Mouse (Mus musculus) lung, embryonic 14.5 days (tissue): Measurements from ENCODE around the gene Dbndd2. TPM values are rescaled to one million over a fixed set of nuclear protein-coding genes. Genes with fewer than 3 reads are reported as not detected.

Source experiments
- ATAC-seq: fragments of 200-750 bp; cut with Nextera tagmentation; 2 replicates; pipeline ENCODE4 v1.8.0; 2017; ENCODE audit warnings: mild to moderate bottlenecking, moderate TSS enrichment, moderate library complexity; ENCODE audit not compliant: insufficient read depth
- DNase-seq: peaks from one replicate; pipeline ENCODE4 v3.0.0-alpha.2; 2015
- H3K27ac ChIP-seq: fragments of 300-500 bp; sonication (generic); 2 replicates; pipeline ENCODE4 v1.5.1; 2014; ENCODE audit warnings: low read depth, mild to moderate bottlenecking, moderate library complexity
- H3K27me3 ChIP-seq: fragments of 300-500 bp; sonication (generic); 2 replicates; pipeline ENCODE4 v1.6.1; 2014; ENCODE audit warnings: low read length, control low read depth; ENCODE audit not compliant: insufficient read depth
- H3K36me3 ChIP-seq: fragments of 300-500 bp; sonication (generic); 2 replicates; pipeline ENCODE4 v1.6.1; 2014; ENCODE audit warnings: control low read depth; ENCODE audit not compliant: insufficient read depth
- H3K4me1 ChIP-seq: fragments of 300-500 bp; sonication (generic); 2 replicates; pipeline ENCODE4 v1.6.1; 2014; ENCODE audit warnings: antibody characterized with exemption, control low read depth; ENCODE audit not compliant: insufficient read depth
- H3K4me2 ChIP-seq: fragments of 300-500 bp; sonication (generic); 2 replicates; pipeline ENCODE4 v1.6.1; 2014; ENCODE audit warnings: mild to moderate bottlenecking
- H3K4me3 ChIP-seq: fragments of 300-500 bp; sonication (generic); 2 replicates; pipeline ENCODE4 v1.5.1; 2014; ENCODE audit warnings: low read depth, low read length
- H3K9ac ChIP-seq: fragments of 300-500 bp; sonication (generic); 2 replicates; pipeline ENCODE4 v1.6.1; 2014
- H3K9me3 ChIP-seq: fragments of 300-500 bp; sonication (generic); 2 replicates; pipeline ENCODE4 v1.6.1; 2016; ENCODE audit warnings: low read depth, low read length, control low read depth
- CTCF ChIP-seq: IDR thresholded peaks from 2 replicates; pipeline ENCODE4 v1.5.1; 2016; ENCODE audit warnings: antibody characterized with exemption, low read depth
- WGBS: fragments of 180-500 bp; shearing (Covaris S2); extraction: QIAGEN DNeasy Blood & Tissue Kit; methylation state at CpG from one replicate; pipeline ENCODE4 v1.1.7; 2014; 5-methylcytosine and 5-hydroxymethylcytosine counted together
- polyA plus RNA-seq: library from polyadenylated mRNA; unstranded; fragments of >200 nt; fragmentation: Nextera tagmentation; extraction: Ambion mirVana; gene quantifications from 2 replicates; pipeline ENCODE4 v1.2.1, GENCODE M21; 2014

The Dbndd2 gene
- polyA plus RNA-seq, 1 experiment from 2014 or later = 4.4 TPM

GRCm38 (mm10) chr2:164522280-164522679, 36.4 kb downstream of the Dbndd2 start:
- Histone ChIP-seq H3K4me3 (no peak overlapping the region), H3K27me3 (no peaks in the 10 kb centered on the region), H3K4me2 (no peak overlapping the region), H3K9ac (no peak overlapping the region), H3K36me3 (no peaks in the 10 kb centered on the region), H3K9me3 (no peaks in the 10 kb centered on the region), H3K27ac (no peak overlapping the region; the same call in 1 of the 2 replicates), H3K4me1 (no peaks in the 10 kb centered on the region; the same call in 1 of the 2 replicates)
- DNase-seq = no peak
- 26% methylated on average over 8 of the region's 8 CpGs for WGBS
- no peak for ATAC-seq
- no peak for TF ChIP-seq CTCF

GRCm38 (mm10) chr2:164523301-164523773, 37.4 kb downstream of the Dbndd2 start:
- Histone ChIP-seq H3K27ac (no peak overlapping the region), H3K4me3 (no peak overlapping the region), H3K4me1 (no peaks in the 10 kb centered on the region; the same call in 1 of the 2 replicates), H3K36me3 (no peaks in the 10 kb centered on the region), H3K27me3 (no peaks in the 10 kb centered on the region), H3K4me2 (no peak overlapping the region), H3K9me3 (no peaks in the 10 kb centered on the region), H3K9ac (no peak overlapping the region)
- WGBS = 73% methylated on average over 10 of the region's 10 CpGs
- ATAC-seq (no peak), DNase-seq (no peak)
- no peak for TF ChIP-seq CTCF

DNA sequence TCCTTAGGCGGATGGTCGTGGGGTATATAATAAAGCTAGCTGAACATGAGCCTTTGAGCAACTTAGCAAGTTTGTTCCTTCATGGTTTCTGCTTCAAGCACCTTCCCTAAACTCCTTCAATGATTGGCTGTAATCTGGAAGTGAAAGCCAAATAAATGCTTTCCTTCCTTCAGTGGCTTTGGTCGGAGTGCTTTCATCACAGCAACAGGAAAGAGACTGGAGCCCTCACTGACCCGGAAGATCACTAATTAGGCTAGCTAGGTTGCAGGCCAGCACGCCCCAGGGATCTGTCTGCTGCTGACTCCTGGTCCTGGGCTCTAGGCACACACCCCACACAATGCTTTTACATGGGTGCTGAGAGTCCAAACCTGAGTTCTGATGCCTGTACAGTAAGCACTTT, 42.7 kb downstream of the Dbndd2 start:
- no peak overlapping the region for H3K4me3 ChIP-seq
- no peak overlapping the region for H3K27ac ChIP-seq
- no peaks in the 10 kb centered on the region for H3K27me3 ChIP-seq

GRCm38 (mm10) chr2:164531169-164531568, 45.3 kb downstream of the Dbndd2 start:
- TF ChIP-seq CTCF = peak; percentile 96
- DNase-seq (peak; percentile 87), ATAC-seq (peak; percentile 35; the same call in 1 of the 2 replicates)
- WGBS = 6% methylated on average over 3 of the region's 3 CpGs
- Histone ChIP-seq H3K9ac (no peak overlapping the region), H3K36me3 (no peaks in the 10 kb centered on the region), H3K4me2 (no peak overlapping the region), H3K4me1 (no peaks in the 10 kb centered on the region), H3K27ac (no peak overlapping the region), H3K4me3 (no peak overlapping the region), H3K27me3 (no peaks in the 10 kb centered on the region), H3K9me3 (no peaks in the 10 kb centered on the region)

More for the DNA sequence above, 42.7 kb downstream of the Dbndd2 start:
- H3K36me3 ChIP-seq = no peaks in the 10 kb centered on the region
- DNase-seq = no peak
- no peak overlapping the region for H3K4me2 ChIP-seq
- TF ChIP-seq CTCF = no peak
- no peak overlapping the region for H3K9ac ChIP-seq
- no peak for ATAC-seq
- no peaks in the 10 kb centered on the region for H3K9me3 ChIP-seq
- WGBS = 58% methylated on average over 5 of the region's 5 CpGs
- no peaks in the 10 kb centered on the region for H3K4me1 ChIP-seq

DNA sequence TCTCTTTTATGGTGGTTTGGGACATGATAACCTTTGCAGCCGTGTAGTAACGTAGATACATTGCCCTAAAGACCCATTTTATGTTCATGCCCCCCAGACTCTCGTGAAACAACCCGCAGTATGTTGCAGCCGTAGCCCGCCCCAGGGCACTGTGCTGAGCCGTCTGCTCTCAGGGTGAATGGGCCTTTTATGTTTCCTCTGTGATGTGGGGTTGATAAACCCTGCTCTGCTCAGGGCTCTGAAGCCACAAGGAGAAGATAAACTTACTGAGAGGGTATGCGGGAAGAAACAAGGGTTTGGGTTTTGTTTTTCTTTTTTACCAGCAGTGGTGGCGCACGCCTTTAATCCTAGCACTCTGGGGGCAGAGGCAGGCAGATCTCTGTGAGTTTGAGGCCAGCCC, 48.4 kb downstream of the Dbndd2 start:
- no peak for TF ChIP-seq CTCF
- no peak overlapping the region for H3K9ac ChIP-seq
- DNase-seq = no peak
- no peaks in the 10 kb centered on the region for H3K36me3 ChIP-seq
- no peaks in the 10 kb centered on the region for H3K27me3 ChIP-seq
- no peak overlapping the region for H3K4me3 ChIP-seq
- H3K9me3 ChIP-seq = no peaks in the 10 kb centered on the region
- H3K4me1 ChIP-seq = no peaks in the 10 kb centered on the region
- no peak overlapping the region for H3K27ac ChIP-seq
- no peak overlapping the region for H3K4me2 ChIP-seq
- 73% methylated on average over 10 of the region's 10 CpGs for WGBS
- no peak for ATAC-seq

GRCm38 (mm10) chr2:164537003-164537402, 51.1 kb downstream of the Dbndd2 start:
- Histone ChIP-seq H3K4me3 (no peak overlapping the region), H3K9me3 (no peaks in the 10 kb centered on the region), H3K27me3 (no peaks in the 10 kb centered on the region), H3K4me1 (no peaks in the 10 kb centered on the region), H3K4me2 (no peak overlapping the region), H3K27ac (no peak overlapping the region), H3K9ac (no peak overlapping the region), H3K36me3 (no peaks in the 10 kb centered on the region)
- WGBS = 61% methylated on average over 4 of the region's 4 CpGs
- TF ChIP-seq CTCF = no peak
- no peak for ATAC-seq
- no peak for DNase-seq

DNA sequence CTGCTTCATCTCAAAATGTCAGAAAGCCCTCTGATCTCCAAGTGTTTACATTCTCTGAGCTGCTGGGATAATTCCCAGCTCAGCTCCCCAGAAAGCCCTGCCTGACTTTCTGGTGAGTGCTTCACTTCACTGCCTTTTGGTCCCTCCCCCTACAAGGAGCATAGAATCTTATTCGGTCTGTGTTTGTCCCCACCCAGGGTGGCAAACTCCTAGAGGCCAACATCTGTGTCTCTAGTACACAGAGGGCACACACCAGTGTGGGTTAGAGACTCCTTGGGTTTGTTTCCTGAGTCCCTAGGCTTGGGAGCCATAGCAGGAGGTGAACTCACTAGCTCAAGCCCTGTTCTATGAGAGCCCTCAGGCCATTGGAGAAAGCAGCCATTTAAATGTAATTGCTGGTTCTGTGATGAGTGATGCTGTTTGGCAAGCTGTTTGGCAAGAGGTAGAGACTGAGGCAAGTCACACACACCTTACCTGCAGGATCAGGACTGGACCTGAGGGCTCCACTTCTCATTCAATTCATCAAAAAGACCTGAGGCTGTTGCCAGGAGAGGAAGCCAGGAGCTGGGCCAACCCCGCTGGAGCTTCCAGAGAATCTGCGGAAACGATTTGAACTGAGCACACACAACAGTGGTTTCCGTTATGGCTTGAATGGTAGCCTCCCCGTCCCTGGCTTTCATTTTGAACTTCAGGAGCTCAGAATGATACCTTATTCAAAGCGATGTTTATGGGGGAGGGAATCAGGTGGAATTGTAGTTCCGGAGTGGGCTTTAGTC, 54.9 kb downstream of the Dbndd2 start:
- H3K27me3 ChIP-seq = no peaks in the 10 kb centered on the region
- H3K9me3 ChIP-seq = no peaks in the 10 kb centered on the region
- WGBS = 25% methylated on average over 8 of the region's 8 CpGs
- no peak overlapping the region for H3K4me3 ChIP-seq
- peaks cover 4% of the 10 kb centered on the region; the same call in 1 of the 2 replicates for H3K4me1 ChIP-seq
- peak overlapping the region; percentile 67 for H3K27ac ChIP-seq
- DNase-seq (peak; percentile 48), ATAC-seq (peak; percentile 60; the same call in 1 of the 2 replicates)
- H3K36me3 ChIP-seq = no peaks in the 10 kb centered on the region
- H3K4me2 ChIP-seq = 0 out of 2 replicates have a peak overlapping the region, but pooled peaks have one; percentile 18
- TF ChIP-seq CTCF = no peak
- H3K9ac ChIP-seq = no peak overlapping the region
